In genomic region chr11:24221601-24222307, GRCm38 (mm10) we compare ENCODE assay signal across 21 mouse cellular contexts.
DNase-seq lines count a peak whose midpoint lies in the region; ATAC-seq and TF ChIP-seq lines count a peak whose summit lies in the region.
"Had no signal": no experiment of that assay in that cellular context is flagged by ENCODE, and none has a peak within 500 bp of the region (broad histone marks: within the 10 kb centered on the region; RNA-seq: fewer than 3 reads in every experiment).

No protein-coding gene starts in this region.

- no peak overlapping the region for H3K9ac ChIP-seq in lung, postnatal 0 days (replicated peaks; ENCODE audit: low read depth)
- H3K9ac ChIP-seq: liver, embryonic 15.5 days; midbrain, embryonic 13.5 days; neural tube, embryonic 12.5 days had no signal

- 37% methylated on average over 4 of the region's 4 CpGs for WGBS in cerebellum, adult 2 months
- 45% methylated on average over 4 of the region's 4 CpGs for WGBS in lung, postnatal 0 days

- no peak for TF ChIP-seq CTCF in cerebellum, adult 2 months (IDR thresholded peaks at IDR 0.05; ENCODE audit: borderline replicate concordance, insufficient read depth, low read depth, low read length)
- no peak for TF ChIP-seq CTCF in lung, postnatal 0 days (IDR thresholded peaks at IDR 0.05)

- peak; percentile 77 for ATAC-seq in lung, postnatal 0 days
- no peak for ATAC-seq in CD4-positive, CD25-positive, alpha-beta regulatory T cell, adult 4 months
- ATAC-seq: forebrain, embryonic 14.5 days; midbrain, embryonic 13.5 days had no signal

- H3K4me2 ChIP-seq in lung, postnatal 0 days (replicated peaks; ENCODE audit: low read depth, low read length): no peak overlapping the region
- H3K4me2 ChIP-seq: heart, embryonic 11.5 days; liver, embryonic 15.5 days; midbrain, embryonic 13.5 days; neural tube, embryonic 12.5 days had no signal

- no peak overlapping the region for H3K27ac ChIP-seq in cerebellum, adult 2 months (ENCODE audit: insufficient read depth, low read length)
- no peak overlapping the region for H3K27ac ChIP-seq in lung, postnatal 0 days (ENCODE audit: low read length)
- H3K27ac ChIP-seq: limb, embryonic 10.5 days; liver, embryonic 15.5 days; midbrain, embryonic 13.5 days; neural tube, embryonic 12.5 days had no signal

- TF ChIP-seq EP300 in lung, postnatal 0 days (IDR thresholded peaks at IDR 0.05): no peak

- H3K9me3 ChIP-seq in lung, postnatal 0 days (ENCODE audit: low read length): no peaks in the 10 kb centered on the region
- H3K9me3 ChIP-seq: limb, embryonic 10.5 days; liver, embryonic 15.5 days; midbrain, embryonic 13.5 days; neural tube, embryonic 12.5 days had no signal

- H3K4me1 ChIP-seq in cerebellum, adult 2 months (ENCODE audit: control insufficient read depth, insufficient read depth, low read length): peaks cover 4% of the 10 kb centered on the region; the same call in 1 of the 2 replicates
- no peaks in the 10 kb centered on the region for H3K4me1 ChIP-seq in lung, postnatal 0 days (ENCODE audit: insufficient read depth, low read depth, low read length)
- H3K4me1 ChIP-seq: liver, embryonic 15.5 days; midbrain, embryonic 13.5 days; neural tube, embryonic 12.5 days had no signal

- no peak overlapping the region for H3K4me3 ChIP-seq in cerebellum, adult 2 months (replicated peaks; ENCODE audit: insufficient read depth, low read depth, low read length)
- H3K4me3 ChIP-seq in lung, postnatal 0 days (ENCODE audit: low read depth, low read length): no peak overlapping the region
- H3K4me3 ChIP-seq: limb, embryonic 10.5 days; liver, embryonic 15.5 days; midbrain, embryonic 13.5 days; neural tube, embryonic 12.5 days had no signal

- no peaks in the 10 kb centered on the region for H3K36me3 ChIP-seq in lung, postnatal 0 days (ENCODE audit: insufficient read depth, low read length)
- H3K36me3 ChIP-seq: limb, embryonic 10.5 days; liver, embryonic 15.5 days; midbrain, embryonic 13.5 days; neural tube, embryonic 12.5 days had no signal

- no peak for TF ChIP-seq POLR2A in cerebellum, adult 2 months (IDR thresholded peaks at IDR 0.05; ENCODE audit: borderline replicate concordance, insufficient read depth, low read length)

- no peaks in the 10 kb centered on the region for H3K27me3 ChIP-seq in cerebellum, adult 2 months (ENCODE audit: control insufficient read depth, insufficient read depth, low read length)
- no peaks in the 10 kb centered on the region for H3K27me3 ChIP-seq in lung, postnatal 0 days (replicated peaks; ENCODE audit: insufficient read depth, low read length)
- H3K27me3 ChIP-seq: liver, embryonic 15.5 days; midbrain, embryonic 13.5 days; neural tube, embryonic 12.5 days had no signal

- DNase-seq in cerebellum, adult 2 months: peak; percentile 11 to 44
- no peak for DNase-seq in cerebellum, adult 11 months
- peak; percentile 23 for DNase-seq in layer of hippocampus, adult 9-11 months
- DNase-seq in layer of hippocampus, postnatal 36 days: no peak
- DNase-seq in brain, adult 2 months (ENCODE audit: low read depth, low spot score): peak; percentile 33
- peak; percentile 83 for DNase-seq in lung, postnatal 0 days (ENCODE audit: low spot score)
- no peak for DNase-seq in thymus, postnatal 0 days (ENCODE audit: low spot score)
- DNase-seq: adrenal gland, postnatal 25 days; embryo, embryonic 11 days; gastrocnemius, postnatal 10 days; heart, adult 11 months; liver; retina, postnatal 1 day; thymus, postnatal 14 days had no signal

Comparison
In these comparisons a context has a peak if more than half of its experiments do, and no peak if none do; other contexts are left out.
1. DNase-seq: peak in cerebellum, adult 2 months (2 of 2), layer of hippocampus, adult 9-11 months (single experiment), brain, adult 2 months (single experiment) and lung, postnatal 0 days (single experiment); none in cerebellum, adult 11 months (single experiment), layer of hippocampus, postnatal 36 days (0 of 2) and thymus, postnatal 0 days (single experiment).